Mouse (Mus musculus): ENCODE results near the gene Yif1a. TPM values are rescaled to one million over a fixed set of nuclear protein-coding genes. Genes with fewer than 3 reads are reported as not detected.
"Not testable (repeated sequence)": the region's sequence is repeated elsewhere in the genome, so short reads cannot be mapped to it uniquely, and the experiment has no call there.

Yif1a gene
- total RNA-seq, 1 experiment from 2014 or later: 15.2 TPM

GRCm38 (mm10) chr19:5083961-5084833 lies 4.1 kb upstream of the Yif1a start:
- ATAC-seq (replicated peaks; ENCODE audit: low read depth, poor library complexity, severe bottlenecking): no peak

DNA sequence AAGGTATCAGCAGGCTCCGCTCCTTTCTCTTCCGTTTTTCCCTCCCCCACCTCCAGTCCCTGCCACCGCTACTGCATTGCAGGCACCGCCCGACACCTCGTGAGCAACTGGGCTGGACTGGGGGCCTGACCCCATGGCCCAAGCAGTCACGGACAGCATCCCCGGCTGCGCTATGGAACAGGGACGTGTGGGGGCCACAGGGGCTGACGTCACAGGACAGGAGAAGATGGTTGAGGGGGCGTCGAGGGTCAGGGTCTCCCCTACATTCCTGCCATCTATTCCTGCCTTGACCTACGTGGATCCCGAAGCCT lies 3.5 kb upstream of the Yif1a start:
- no peak for ATAC-seq (replicated peaks; ENCODE audit: low read depth, poor library complexity, severe bottlenecking)

DNA sequence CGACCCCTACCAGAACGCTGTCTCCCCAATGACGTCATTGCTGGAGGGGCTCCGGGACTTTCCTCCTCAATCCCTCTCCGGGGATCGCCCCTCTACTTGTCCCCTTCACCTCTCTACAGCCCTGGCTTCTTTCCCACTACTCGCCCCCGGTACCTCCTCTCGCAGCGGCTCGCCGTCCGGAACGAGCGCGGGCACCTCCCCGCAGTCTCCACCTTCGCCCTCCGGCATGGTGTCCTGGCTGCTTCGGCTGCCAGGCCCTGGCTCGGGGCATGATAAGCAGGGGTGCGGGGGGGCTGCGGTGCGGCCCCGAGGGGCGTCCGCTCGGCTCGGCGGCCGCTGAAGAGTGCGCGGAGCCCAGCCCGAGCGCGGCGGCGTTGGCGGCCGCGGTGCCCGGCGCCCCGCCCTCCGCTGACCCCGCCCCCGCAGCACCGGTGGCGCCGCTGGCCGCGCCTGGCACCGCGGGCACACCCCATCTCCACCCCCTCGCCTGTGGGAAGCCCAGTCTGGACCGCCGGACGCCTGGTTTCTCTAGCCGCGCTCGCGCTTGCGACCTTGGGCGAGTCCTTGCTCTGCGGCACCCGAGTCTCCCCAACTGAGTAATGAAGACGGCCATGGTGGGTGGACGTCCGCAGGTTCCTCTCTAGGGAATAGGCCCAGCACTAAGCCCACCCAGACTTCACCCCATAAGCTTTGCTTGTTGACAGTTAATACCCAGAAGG lies 3.0 kb upstream of the Yif1a start, which contains the start of gene Tmem151a:
Gene Tmem151a (minus strand): TSS at position 387 of the 719 bp plus-strand sequence.
- ATAC-seq (replicated peaks; ENCODE audit: low read depth, poor library complexity, severe bottlenecking): no peak

DNA sequence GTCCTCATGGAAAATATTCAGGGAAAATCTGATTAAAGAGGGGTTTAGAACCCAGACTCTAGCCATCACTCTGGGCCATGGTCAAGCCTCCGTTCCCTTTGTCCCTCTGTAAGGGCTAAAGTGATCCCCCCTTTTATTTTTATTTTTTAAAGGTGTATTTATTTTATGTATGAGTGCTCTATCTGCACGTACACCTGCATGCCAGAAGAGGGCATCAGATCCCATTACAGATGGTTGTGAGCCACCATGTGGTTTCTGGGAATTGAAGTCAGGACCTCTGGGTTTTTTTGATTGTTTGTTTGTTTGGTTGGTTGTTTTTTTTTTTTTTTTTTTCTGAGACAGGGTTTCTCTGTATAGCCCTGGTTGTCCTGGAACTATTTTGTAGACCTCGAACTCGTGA lies 1.8 kb upstream of the Yif1a start:
- ATAC-seq (replicated peaks; ENCODE audit: low read depth, poor library complexity, severe bottlenecking): not testable (repeated sequence)

- ATAC-seq (replicated peaks; ENCODE audit: low read depth, poor library complexity, severe bottlenecking): no peak
These were observed 986 bp downstream of the Yif1a start for GRCm38 (mm10) chr19:5089324-5089723.

GRCm38 (mm10) chr19:5092083-5092482 lies 3.7 kb downstream of the Yif1a start:
- no peak for ATAC-seq (replicated peaks; ENCODE audit: low read depth, poor library complexity, severe bottlenecking)

- no peak for ATAC-seq (replicated peaks; ENCODE audit: low read depth, poor library complexity, severe bottlenecking)
These were observed 5.3 kb downstream of the Yif1a start for GRCm38 (mm10) chr19:5093481-5094242.

DNA sequence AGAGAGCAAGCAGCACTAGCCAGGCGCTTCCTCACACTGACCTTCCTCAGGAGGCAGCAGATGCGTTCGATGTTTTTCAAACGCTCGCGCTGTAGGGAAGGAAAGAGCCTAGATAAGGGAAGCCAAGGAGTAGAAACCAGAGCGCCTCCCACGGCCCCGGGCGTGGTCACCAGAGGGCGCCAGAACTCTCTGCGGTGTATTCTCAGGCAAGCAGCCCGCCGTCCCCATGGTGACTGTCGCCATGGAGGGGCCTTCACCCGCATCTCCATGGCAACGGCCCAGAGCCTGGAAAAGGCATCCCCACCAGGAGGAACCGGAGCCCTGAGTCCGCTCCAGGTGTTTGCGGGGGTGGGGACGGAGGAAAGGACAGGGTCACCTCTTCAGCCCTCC lies 5.9 kb downstream of the Yif1a start:
- ATAC-seq (replicated peaks; ENCODE audit: low read depth, poor library complexity, severe bottlenecking): peak; percentile 89

GRCm38 (mm10) chr19:5094746-5095417 lies 6.5 kb downstream of the Yif1a start:
- ATAC-seq (replicated peaks; ENCODE audit: low read depth, poor library complexity, severe bottlenecking): no peak

DNA sequence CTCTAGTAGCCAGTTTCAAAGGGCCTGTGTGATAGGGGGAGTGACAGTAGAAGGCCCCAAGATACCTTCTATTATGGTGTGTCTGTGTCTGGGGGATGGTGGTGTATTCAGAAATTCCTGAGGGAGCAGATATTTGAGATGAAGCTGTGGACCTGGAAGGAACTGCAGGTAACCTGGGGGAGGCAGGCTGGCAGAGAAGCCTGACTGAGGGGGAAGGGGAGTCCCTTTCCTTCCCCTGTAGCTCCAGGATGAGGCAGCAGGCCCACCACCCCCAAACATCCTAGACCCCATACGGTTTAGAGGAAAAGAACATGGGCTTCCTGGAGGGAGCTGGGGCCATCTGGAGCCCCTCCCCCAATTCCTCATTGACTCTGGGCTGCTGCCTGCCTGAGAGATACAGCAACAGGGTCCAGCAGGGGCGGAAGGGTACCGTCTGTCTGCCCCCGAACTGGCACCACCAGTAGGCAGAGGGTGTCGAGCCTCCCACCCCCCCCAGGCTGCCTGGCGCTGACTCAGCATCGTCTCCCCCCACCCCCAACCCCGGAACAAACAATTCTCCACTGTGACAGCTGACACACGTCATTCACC lies 7.6 kb downstream of the Yif1a start:
- ATAC-seq (replicated peaks; ENCODE audit: low read depth, poor library complexity, severe bottlenecking): no peak

GRCm38 (mm10) chr19:5097521-5098362 lies 9.4 kb downstream of the Yif1a start:
- ATAC-seq (replicated peaks; ENCODE audit: low read depth, poor library complexity, severe bottlenecking): no peak

GRCm38 (mm10) chr19:5098363-5099143 lies 10.2 kb downstream of the Yif1a start, which contains the start of gene Cnih2:
Gene Cnih2 (minus strand): TSS chr19:5098521.
- ATAC-seq (replicated peaks; ENCODE audit: low read depth, poor library complexity, severe bottlenecking): no peak

DNA sequence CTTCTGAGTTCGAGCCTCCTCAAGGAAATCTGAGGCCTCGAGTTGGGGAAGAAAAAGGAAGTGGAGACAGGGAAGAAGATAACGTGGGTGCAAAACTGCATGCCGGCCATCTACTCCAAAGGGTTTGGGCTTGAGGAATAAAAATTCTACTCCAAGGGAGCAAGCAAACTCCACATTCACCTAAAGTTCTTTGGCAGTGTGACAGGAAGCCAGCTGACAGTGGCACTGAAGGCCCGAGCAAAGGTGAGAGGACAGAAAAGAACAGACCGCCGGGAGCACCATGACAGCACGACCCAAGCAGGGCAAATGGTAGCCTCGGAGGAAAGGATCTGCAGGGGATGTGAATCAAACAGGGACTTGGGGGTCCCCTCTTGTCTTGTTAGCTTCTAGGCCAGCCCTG lies 17.7 kb downstream of the Yif1a start:
- no peak for ATAC-seq (replicated peaks; ENCODE audit: low read depth, poor library complexity, severe bottlenecking)

- peak; percentile 90 for ATAC-seq (replicated peaks; ENCODE audit: low read depth, poor library complexity, severe bottlenecking)
These were observed 18.4 kb downstream of the Yif1a start, which contains the start of gene Rab1b for GRCm38 (mm10) chr19:5106731-5107191. Gene Rab1b (minus strand): TSS chr19:5107072.

GRCm38 (mm10) chr19:5107556-5108270 lies 19.4 kb downstream of the Yif1a start:
- no peak for ATAC-seq (replicated peaks; ENCODE audit: low read depth, poor library complexity, severe bottlenecking)

DNA sequence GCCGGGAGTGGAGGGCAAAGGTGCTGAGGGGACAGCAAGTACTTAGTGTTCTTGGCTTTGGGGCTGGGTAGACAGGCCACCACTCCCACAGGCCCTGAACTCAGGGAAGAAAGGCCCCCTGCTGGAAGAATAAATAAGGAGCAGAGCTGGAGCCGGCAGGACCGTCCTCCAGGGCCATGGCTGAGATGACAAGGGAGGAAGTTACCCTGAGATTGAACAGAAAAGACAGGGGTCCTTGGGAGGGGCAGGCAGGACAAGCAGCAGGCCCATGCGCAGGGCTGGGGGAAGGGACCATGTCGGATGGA lies 19.9 kb downstream of the Yif1a start:
- ATAC-seq (replicated peaks; ENCODE audit: low read depth, poor library complexity, severe bottlenecking): peak; percentile 52

GRCm38 (mm10) chr19:5108702-5109101 lies 20.4 kb downstream of the Yif1a start:
- no peak for ATAC-seq (replicated peaks; ENCODE audit: low read depth, poor library complexity, severe bottlenecking)

Data from common myeloid progenitor, adult 5-6 weeks (primary cell).